Mouse (Mus musculus): Measurements from ENCODE around the gene Slco3a1.

- TF ChIP-seq HCFC1 (IDR thresholded peaks at IDR 0.05; ENCODE audit: borderline replicate concordance, insufficient read depth, low read length) (no peak), ZNF384 (IDR thresholded peaks at IDR 0.05; ENCODE audit: low read depth, low read length) (no peak), CHD2 (IDR thresholded peaks at IDR 0.05; ENCODE audit: low read depth, low read length) (no peak), MAFK (IDR thresholded peaks at IDR 0.05; ENCODE audit: insufficient read depth, low read depth, low read length) (no peak)
Measured at GRCm38 (mm10) chr7:74554608-74555311, at the start of gene Slco3a1.
